Mouse (Mus musculus) brown adipose tissue, adult 24 weeks (tissue): Measurements from ENCODE around the gene Ckap5. TPM values are rescaled to one million over a fixed set of nuclear protein-coding genes. Genes with fewer than 3 reads are reported as not detected.

Source experiments
- H3K27ac ChIP-seq: fragments of 200-500 bp; replicated peaks from 2 replicates; pipeline ENCODE4 v1.5.1; 2012; ENCODE audit warnings: low read depth, mild to moderate bottlenecking, low read length
- H3K4me1 ChIP-seq: fragments of 200-500 bp; 2 replicates; pipeline ENCODE4 v1.6.1; 2012; ENCODE audit warnings: low read length, mixed read lengths; ENCODE audit not compliant: control insufficient read depth, insufficient read depth, insufficient read length
- H3K4me3 ChIP-seq: fragments of 200-500 bp; 2 replicates; pipeline ENCODE4 v1.5.1; 2012; ENCODE audit warnings: low read depth, mild to moderate bottlenecking, low read length, moderate library complexity; ENCODE audit not compliant: insufficient read depth
- polyA plus RNA-seq: library from polyadenylated mRNA; stranded (reverse); fragments of >200 nt; gene quantifications from 2 replicates; pipeline ENCODE4 v1.2.4, GENCODE M21; 2012; ENCODE audit not compliant: missing spikeins, insufficient read depth, insufficient read length

Ckap5 gene
- polyA plus RNA-seq, 1 experiment = 16.6 TPM

DNA sequence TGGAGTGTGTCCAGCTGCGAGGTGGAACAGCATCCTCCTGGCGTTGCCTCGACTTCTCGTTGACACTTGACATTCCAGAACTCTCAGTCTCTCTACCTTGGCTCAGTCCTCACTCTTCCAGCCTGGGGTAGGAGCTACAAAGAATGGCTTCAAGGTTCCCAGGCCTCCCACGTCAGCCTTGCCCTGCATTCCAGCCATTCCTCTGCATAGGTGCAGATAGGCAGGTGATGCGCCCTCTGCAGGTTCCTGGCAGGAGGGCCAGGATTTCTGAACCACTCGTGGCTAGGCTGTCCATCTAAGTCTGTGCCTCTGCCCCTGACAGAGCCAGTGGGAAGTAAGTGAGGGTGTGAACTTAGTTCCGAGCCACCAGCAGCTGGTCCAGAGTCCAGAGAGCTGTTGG lies 130.2 kb downstream of the Ckap5 start:
- Histone ChIP-seq H3K27ac (no peak overlapping the region), H3K4me3 (no peak overlapping the region), H3K4me1 (no peaks in the 10 kb centered on the region)

DNA sequence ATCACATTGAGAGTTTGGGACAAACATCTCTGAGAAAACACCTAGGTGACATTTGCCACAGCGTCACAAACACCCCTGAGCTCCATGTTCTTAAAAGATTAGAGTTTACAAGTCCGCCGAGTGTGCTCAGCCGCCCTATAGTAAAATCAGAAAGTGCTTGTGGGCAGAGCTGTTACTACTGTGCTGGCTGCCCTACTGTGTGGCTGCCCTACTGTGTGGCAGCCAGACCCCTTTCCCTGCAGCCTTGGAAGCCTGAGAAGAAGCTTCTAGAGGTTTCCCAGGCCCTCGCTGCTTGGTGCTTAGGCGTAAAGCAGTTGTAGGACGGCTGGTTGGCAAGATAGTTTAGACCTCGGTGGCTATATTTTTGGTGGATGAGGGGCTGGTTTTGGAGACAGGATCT lies 133.1 kb downstream of the Ckap5 start:
- Histone ChIP-seq H3K4me3 (no peak overlapping the region), H3K27ac (no peak overlapping the region), H3K4me1 (no peaks in the 10 kb centered on the region)

DNA sequence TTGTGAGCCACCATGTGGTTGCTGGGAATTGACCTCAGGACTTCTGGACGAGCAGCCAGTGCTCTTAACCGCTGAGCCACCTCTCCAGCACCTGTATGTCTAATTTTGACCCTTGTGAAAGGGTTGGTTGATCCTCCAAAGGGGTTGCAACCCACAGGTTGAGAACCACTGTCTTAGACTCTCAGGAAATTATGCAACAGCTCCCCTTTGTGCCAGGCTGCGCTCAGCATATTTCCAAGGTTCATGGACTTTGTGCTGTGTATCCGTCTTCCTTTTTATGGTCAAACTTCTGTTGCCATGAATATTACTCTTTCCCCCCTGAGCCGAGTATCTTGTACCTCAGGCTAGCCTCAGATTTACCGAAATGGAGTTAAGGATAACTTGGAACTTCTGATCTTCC lies 134.4 kb downstream of the Ckap5 start:
- no peak overlapping the region for H3K4me3 ChIP-seq
- H3K4me1 ChIP-seq = no peaks in the 10 kb centered on the region
- H3K27ac ChIP-seq = no peak overlapping the region

DNA sequence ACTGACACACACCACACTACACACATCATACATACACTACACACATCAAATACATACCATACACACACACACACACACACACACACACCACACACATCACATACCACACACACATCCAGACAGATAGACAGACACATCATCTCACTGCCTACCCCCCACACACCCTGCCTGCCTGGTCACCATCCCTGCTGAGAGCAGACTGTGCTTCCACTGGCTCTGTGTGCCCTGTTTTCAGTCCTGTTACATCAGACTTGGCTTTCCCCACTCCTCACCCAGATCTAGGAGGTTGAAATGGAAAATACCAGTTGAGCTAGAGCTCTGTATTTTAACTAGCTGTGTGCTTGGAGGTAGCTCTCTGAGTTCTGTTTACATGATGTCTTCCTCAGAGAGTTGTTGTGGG lies 138.2 kb downstream of the Ckap5 start:
- H3K27ac ChIP-seq = no peak overlapping the region
- no peak overlapping the region for H3K4me3 ChIP-seq
- H3K4me1 ChIP-seq = no peaks in the 10 kb centered on the region

GRCm38 (mm10) chr2:91666386-91666910 lies 139.9 kb downstream of the Ckap5 start:
- H3K27ac ChIP-seq = no peak overlapping the region
- H3K4me3 ChIP-seq = no peak overlapping the region
- no peaks in the 10 kb centered on the region for H3K4me1 ChIP-seq

- H3K4me1 ChIP-seq = no peaks in the 10 kb centered on the region
- no peak overlapping the region for H3K27ac ChIP-seq
- no peak overlapping the region for H3K4me3 ChIP-seq
These were observed 141.2 kb downstream of the Ckap5 start for GRCm38 (mm10) chr2:91667747-91668146.

- no peaks in the 10 kb centered on the region for H3K4me1 ChIP-seq
- no peak overlapping the region for H3K27ac ChIP-seq
- H3K4me3 ChIP-seq = no peak overlapping the region
These were observed 142.8 kb downstream of the Ckap5 start for GRCm38 (mm10) chr2:91669326-91669725.

DNA sequence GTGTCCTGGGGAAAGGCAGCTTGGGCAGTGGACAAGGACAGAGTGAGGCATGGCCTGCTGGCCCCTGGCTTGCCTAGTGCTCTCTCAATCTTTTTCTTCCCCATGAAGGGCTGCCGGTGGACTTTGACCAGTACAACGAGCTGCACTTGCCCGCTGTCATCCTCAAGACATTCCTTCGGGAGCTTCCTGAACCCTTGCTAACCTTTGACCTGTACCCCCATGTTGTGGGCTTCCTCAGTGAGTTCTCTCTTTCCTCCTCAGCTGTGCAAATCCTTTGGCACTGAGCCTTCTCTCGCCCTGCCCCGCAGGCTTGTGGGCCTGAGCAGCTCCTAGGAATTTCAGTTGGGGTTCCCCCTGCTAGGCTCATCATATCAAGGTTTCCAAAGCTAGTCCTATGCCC lies 143.5 kb downstream of the Ckap5 start:
- H3K4me1 ChIP-seq = no peaks in the 10 kb centered on the region
- H3K27ac ChIP-seq = no peak overlapping the region
- H3K4me3 ChIP-seq = no peak overlapping the region

Other genes starting within 250 kb of the Ckap5 start
- gene 1110051M20Rik, start 82.1 kb upstream of the Ckap5 start, polyA plus RNA-seq = 4.4 and 12.6 TPM in 2 replicates
- 0.48 and 0.63 TPM in 2 replicates for gene Lrp4, start 69.3 kb upstream of the Ckap5 start, polyA plus RNA-seq
- not detected in 2 replicates for gene F2, start 109.7 kb downstream of the Ckap5 start, polyA plus RNA-seq
- gene Zfp408, start 123.0 kb downstream of the Ckap5 start, polyA plus RNA-seq = 2.2 and 5.6 TPM in 2 replicates
- gene Arhgap1, start 123.1 kb downstream of the Ckap5 start, polyA plus RNA-seq = 20.0 and 38.1 TPM in 2 replicates
- 19.4 and 19.5 TPM in 2 replicates for gene Atg13, start 183.8 kb downstream of the Ckap5 start, polyA plus RNA-seq
- 4.4 and 7.8 TPM in 2 replicates for gene Harbi1, start 184.1 kb downstream of the Ckap5 start, polyA plus RNA-seq
- 6.9 and 8.1 TPM in 2 replicates for gene Ambra1, start 203.4 kb downstream of the Ckap5 start, polyA plus RNA-seq